21 mouse cellular contexts compared by ENCODE assay signal in genomic region chrX:159155786-159156185, GRCm38 (mm10). TPM values are rescaled to one million over a fixed set of nuclear protein-coding genes. Genes with fewer than 3 reads are reported as not detected.
DNase-seq lines count a peak whose midpoint lies in the region; ATAC-seq lines count a peak whose summit lies in the region.
"Had no signal": no experiment of that assay in that cellular context is flagged by ENCODE, and none has a peak within 500 bp of the region (broad histone marks: within the 10 kb centered on the region; RNA-seq: fewer than 3 reads in every experiment).

No protein-coding gene starts in this region.

- H3K4me2 ChIP-seq in lung, embryonic 16.5 days (ENCODE audit: low read depth, low read length), result no peak overlapping the region
- H3K4me2 ChIP-seq: hindbrain, embryonic 12.5 days; midbrain, embryonic 15.5 days; neural tube, embryonic 12.5 days had no signal

- intact Hi-C loops in heart, postnatal 10 days (cut with DNase I), result no loop called here

- no peaks in the 10 kb centered on the region for H3K27me3 ChIP-seq in lung, embryonic 16.5 days (ENCODE audit: control insufficient read depth, insufficient read depth, low read depth, low read length)
- H3K27me3 ChIP-seq: hindbrain, embryonic 12.5 days; midbrain, embryonic 15.5 days; neural tube, embryonic 12.5 days had no signal

- H3K9me3 ChIP-seq in lung, embryonic 16.5 days (ENCODE audit: control insufficient read depth, low read length), result no peaks in the 10 kb centered on the region
- H3K9me3 ChIP-seq: heart, embryonic 10.5 days; hindbrain, embryonic 12.5 days; limb, embryonic 10.5 days; midbrain, embryonic 15.5 days; neural tube, embryonic 12.5 days had no signal

- no peak overlapping the region for H3K4me3 ChIP-seq in lung, embryonic 16.5 days (ENCODE audit: low read length)
- H3K4me3 ChIP-seq: gastrocnemius, adult 2 months; heart, embryonic 10.5 days; hindbrain, embryonic 12.5 days; layer of hippocampus, adult 2 months; limb, embryonic 10.5 days; midbrain, embryonic 15.5 days; neural tube, embryonic 12.5 days had no signal

- DNase-seq in frontal cortex, postnatal 36 days (ENCODE audit: low spot score in 2 of 2), result no peak
- no peak for DNase-seq in lung, postnatal 14 days
- DNase-seq in telencephalon, adult 2 months (ENCODE audit: low read depth, low spot score), result peak; percentile 4
- DNase-seq in heart, postnatal 10 days, result no peak
- DNase-seq: adrenal gland, adult 8-10 months; cerebellum, adult 8-10 months; gastrocnemius, adult 2 months; kidney, adult 18-20 months; kidney, postnatal 14 days; liver; thymus, postnatal 25 days had no signal

- 48% methylated on average over 5 of the region's 5 CpGs for WGBS in lung, embryonic 16.5 days

- H3K36me3 ChIP-seq in lung, embryonic 16.5 days (ENCODE audit: control insufficient read depth, insufficient read depth, low read length), result no peaks in the 10 kb centered on the region
- H3K36me3 ChIP-seq: heart, embryonic 10.5 days; hindbrain, embryonic 12.5 days; limb, embryonic 10.5 days; midbrain, embryonic 15.5 days; neural tube, embryonic 12.5 days had no signal

- no peak overlapping the region for H3K27ac ChIP-seq in lung, embryonic 16.5 days (ENCODE audit: low read length)
- H3K27ac ChIP-seq: gastrocnemius, adult 2 months; heart, embryonic 10.5 days; hindbrain, embryonic 12.5 days; layer of hippocampus, adult 2 months; limb, embryonic 10.5 days; midbrain, embryonic 15.5 days; neural tube, embryonic 12.5 days had no signal

- H3K9ac ChIP-seq in lung, embryonic 16.5 days (ENCODE audit: low read length), result no peak overlapping the region
- H3K9ac ChIP-seq: hindbrain, embryonic 12.5 days; midbrain, embryonic 15.5 days; neural tube, embryonic 12.5 days had no signal

- H3K4me1 ChIP-seq in lung, embryonic 16.5 days (replicated peaks; ENCODE audit: control insufficient read depth, insufficient read depth, low read length), result peaks cover 4% of the 10 kb centered on the region; the same call in 1 of the 2 replicates
- H3K4me1 ChIP-seq: heart, embryonic 10.5 days; hindbrain, embryonic 12.5 days; limb, embryonic 10.5 days; midbrain, embryonic 15.5 days; neural tube, embryonic 12.5 days had no signal

- peak; percentile 67 for ATAC-seq in frontal cortex, adult (ENCODE audit: low TSS enrichment)
- peak; percentile 41 for ATAC-seq in lung, embryonic 16.5 days (ENCODE audit: low read depth)
- ATAC-seq in granulocyte monocyte progenitor cell, adult 5-6 weeks (replicated peaks; ENCODE audit: poor library complexity, severe bottlenecking), result peak; percentile 52; the same call in 1 of the 2 replicates
- ATAC-seq: activated CD4-positive, CD25-positive, alpha-beta regulatory T cell, adult 4 months; midbrain, embryonic 15.5 days had no signal

RNA-seq across cellular contexts. Expression of gene Rps6ka3, which starts 54.3 kb away (rescaled TPM):
- polyA plus RNA-seq in lung, embryonic 16.5 days (2015; fragmentation: Nextera tagmentation; extraction: Ambion mirVana), result 5.5 and 5.9 TPM in 2 replicates
- 31.3 and 33.3 TPM in 2 replicates for total RNA-seq in granulocyte monocyte progenitor cell, adult 5-6 weeks (2014; fragmentation: Nextera tagmentation)
- total RNA-seq in granulocyte monocyte progenitor cell, adult 5-6 weeks (2017), result 36.5 and 41.7 TPM in 2 replicates
- total RNA-seq in heart, postnatal 10 days (2021), result 10 to 100 TPM; 57.6 to 60.7 TPM
